Mouse (Mus musculus): ENCODE data around the gene Mcm6.

The Mcm6 gene

GRCm38 (mm10) chr1:128359554-128360376 lies at the start of gene Mcm6:
Gene Mcm6 (minus strand): TSS chr1:128359664.
- CTCF ChIA-PET = interaction anchor here (0.6 kb wide), 1 partner anchor 17 kb away, joined by 4 read pairs; no protein-coding TSS in a partner anchor

- CTCF ChIA-PET = interaction anchor here (0.6 kb wide), 1 partner anchor 27 kb away, joined by 4 read pairs; no protein-coding TSS in a partner anchor
Observed at GRCm38 (mm10) chr1:128406846-128407245, 47.4 kb upstream of the Mcm6 start.

- CTCF ChIA-PET = interaction anchor here (0.5 kb wide), 1 partner anchor 434 kb away, joined by 4 read pairs; no protein-coding TSS in a partner anchor
Observed at GRCm38 (mm10) chr1:128405675-128406074, 46.2 kb upstream of the Mcm6 start.

GRCm38 (mm10) chr1:128405041-128405481 lies 45.6 kb upstream of the Mcm6 start:
- CTCF ChIA-PET = no interaction called here

GRCm38 (mm10) chr1:128400926-128401325 lies 41.5 kb upstream of the Mcm6 start:
- CTCF ChIA-PET = interaction anchor here (0.6 kb wide), 1 partner anchor 437 kb away, joined by 4 read pairs; no protein-coding TSS in a partner anchor

- CTCF ChIA-PET = no interaction called here
Observed at GRCm38 (mm10) chr1:128399941-128400915, 40.8 kb upstream of the Mcm6 start.

- CTCF ChIA-PET = no interaction called here
Observed at GRCm38 (mm10) chr1:128398738-128399445, 39.4 kb upstream of the Mcm6 start.

- CTCF ChIA-PET = interaction anchor here (0.8 kb wide), 1 partner anchor 8 kb away, joined by 5 read pairs; no protein-coding TSS in a partner anchor
Observed at GRCm38 (mm10) chr1:128394657-128395056, 35.2 kb upstream of the Mcm6 start.

GRCm38 (mm10) chr1:128392382-128392781 lies 32.9 kb upstream of the Mcm6 start:
- CTCF ChIA-PET = no interaction called here

- CTCF ChIA-PET = interaction anchor here (0.5 to 0.6 kb wide), 3 partner anchors 9 to 64 kb away, joined by 3 read pairs; no protein-coding TSS in a partner anchor
Observed at GRCm38 (mm10) chr1:128386487-128386886, 27.0 kb upstream of the Mcm6 start.

GRCm38 (mm10) chr1:128376841-128377240 lies 17.4 kb upstream of the Mcm6 start:
- CTCF ChIA-PET = no interaction called here

GRCm38 (mm10) chr1:128372143-128372860 lies 12.8 kb upstream of the Mcm6 start:
- CTCF ChIA-PET = no interaction called here

- CTCF ChIA-PET = interaction anchor here (0.6 kb wide), 3 partner anchors 174 to 323 kb away, joined by 5 read pairs; no protein-coding TSS in a partner anchor
Observed at GRCm38 (mm10) chr1:128368732-128369441, 9.4 kb upstream of the Mcm6 start.

- CTCF ChIA-PET = no interaction called here
Observed at GRCm38 (mm10) chr1:128360601-128361000, 1.1 kb upstream of the Mcm6 start.

- CTCF ChIA-PET = interaction anchor here (0.6 to 0.7 kb wide), 3 partner anchors 41 to 466 kb away, joined by 3 to 6 read pairs (median 3); no protein-coding TSS in a partner anchor
Observed at GRCm38 (mm10) chr1:128358916-128359553, 429 bp downstream of the Mcm6 start.

GRCm38 (mm10) chr1:128358276-128358675 lies 1.2 kb downstream of the Mcm6 start:
- CTCF ChIA-PET = interaction anchor here (0.6 to 0.7 kb wide), 3 partner anchors 40 to 467 kb away, joined by 3 to 6 read pairs (median 3); no protein-coding TSS in a partner anchor

GRCm38 (mm10) chr1:128357452-128357851 lies 2.0 kb downstream of the Mcm6 start:
- CTCF ChIA-PET = no interaction called here

GRCm38 (mm10) chr1:128353092-128353491 lies 6.4 kb downstream of the Mcm6 start:
- CTCF ChIA-PET = no interaction called here

- CTCF ChIA-PET = no interaction called here
Observed at GRCm38 (mm10) chr1:128344232-128344631, 15.2 kb downstream of the Mcm6 start.

All from spleen, embryonic (tissue).